Mouse (Mus musculus): ENCODE data around the gene Gm28230.

DNA sequence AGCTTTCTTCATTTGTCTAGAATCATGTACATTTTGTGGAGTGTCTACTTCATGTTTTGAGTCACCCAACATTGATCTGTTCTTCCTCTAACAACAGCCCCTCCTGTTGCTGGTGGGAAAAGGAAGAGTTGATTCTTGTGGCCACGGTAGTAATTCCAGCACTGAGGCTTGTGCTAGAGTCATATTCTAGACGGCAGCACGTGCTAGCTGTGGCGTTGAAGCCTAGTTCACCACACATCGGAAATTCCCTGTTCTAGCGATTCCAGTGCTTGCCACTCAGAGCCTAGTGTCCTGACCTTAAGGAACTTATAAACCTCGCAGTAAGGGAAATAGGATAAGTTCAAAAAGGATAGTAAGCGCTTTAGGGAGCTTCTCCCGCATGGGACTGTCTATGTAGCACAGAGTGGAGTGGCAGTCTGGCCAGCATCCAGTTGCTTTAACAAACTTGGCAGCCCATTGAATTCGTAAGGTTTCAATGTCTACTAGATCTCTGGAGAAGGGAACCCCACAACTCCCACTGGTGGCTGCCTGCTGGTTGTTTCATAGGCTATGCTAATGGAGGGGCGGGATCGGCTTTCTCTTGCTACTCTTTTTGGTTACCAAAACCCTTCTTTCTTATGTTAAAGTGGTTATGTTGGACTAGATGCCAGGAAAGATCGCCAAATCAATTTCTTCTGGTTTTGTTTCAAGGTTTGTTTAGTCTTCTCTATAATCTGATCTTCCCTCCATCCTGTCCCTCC, 51.2 kb downstream of the Gm28230 start:
- TF ChIP-seq CTCF (IDR thresholded peaks at IDR 0.05; ENCODE audit: control insufficient read depth, insufficient read depth, insufficient read length) (no peak), USF1 (IDR thresholded peaks at IDR 0.05; ENCODE audit: low read depth) (no peak), MAX (IDR thresholded peaks at IDR 0.05) (no peak), MYOD1 (IDR thresholded peaks at IDR 0.05; ENCODE audit: control insufficient read depth, insufficient read length, low read depth) (no peak), MYOG (IDR thresholded peaks at IDR 0.05; ENCODE audit: control insufficient read depth, extremely low read depth, insufficient read length) (no peak)
